Mouse (Mus musculus) megakaryocyte, embryonic 14.5 days (primary cell): ENCODE results near the gene Slc35f6.

Experiments used
- FLI1 ChIP-seq: IDR thresholded peaks from 2 replicates; pipeline ENCODE4 v1.6.1; 2012; ENCODE audit warnings: low read length, inconsistent platforms, mixed read lengths
- GATA1 ChIP-seq: IDR thresholded peaks from 3 replicates; pipeline ENCODE4 v1.6.1; 2012; ENCODE audit warnings: mixed read lengths, low read length, inconsistent platforms, borderline replicate concordance

DNA sequence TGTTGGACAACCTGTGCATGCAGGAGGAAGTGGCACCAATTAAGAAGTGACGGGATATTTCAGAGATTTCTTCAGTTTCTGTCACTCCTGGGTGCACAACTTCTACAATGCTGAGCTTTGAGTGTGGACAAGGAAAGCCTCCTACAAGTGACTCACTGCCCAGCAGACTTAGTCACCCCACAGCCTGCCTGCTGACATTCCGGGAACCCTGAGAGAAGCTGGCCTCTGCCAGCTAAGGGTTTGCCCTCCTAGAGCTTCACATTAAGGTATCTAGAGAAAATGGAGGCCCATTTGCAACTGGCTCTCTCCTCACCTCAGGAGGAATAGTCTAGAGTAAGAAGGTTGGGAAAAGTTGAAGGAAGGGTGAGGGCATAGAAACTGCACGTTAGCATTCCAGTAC lies 3.8 kb downstream of the Slc35f6 start:
- TF ChIP-seq GATA1, result no peak
- no peak for TF ChIP-seq FLI1
